Mouse (Mus musculus): ENCODE measurements around the gene L3mbtl1.

Gene L3mbtl1

DNA sequence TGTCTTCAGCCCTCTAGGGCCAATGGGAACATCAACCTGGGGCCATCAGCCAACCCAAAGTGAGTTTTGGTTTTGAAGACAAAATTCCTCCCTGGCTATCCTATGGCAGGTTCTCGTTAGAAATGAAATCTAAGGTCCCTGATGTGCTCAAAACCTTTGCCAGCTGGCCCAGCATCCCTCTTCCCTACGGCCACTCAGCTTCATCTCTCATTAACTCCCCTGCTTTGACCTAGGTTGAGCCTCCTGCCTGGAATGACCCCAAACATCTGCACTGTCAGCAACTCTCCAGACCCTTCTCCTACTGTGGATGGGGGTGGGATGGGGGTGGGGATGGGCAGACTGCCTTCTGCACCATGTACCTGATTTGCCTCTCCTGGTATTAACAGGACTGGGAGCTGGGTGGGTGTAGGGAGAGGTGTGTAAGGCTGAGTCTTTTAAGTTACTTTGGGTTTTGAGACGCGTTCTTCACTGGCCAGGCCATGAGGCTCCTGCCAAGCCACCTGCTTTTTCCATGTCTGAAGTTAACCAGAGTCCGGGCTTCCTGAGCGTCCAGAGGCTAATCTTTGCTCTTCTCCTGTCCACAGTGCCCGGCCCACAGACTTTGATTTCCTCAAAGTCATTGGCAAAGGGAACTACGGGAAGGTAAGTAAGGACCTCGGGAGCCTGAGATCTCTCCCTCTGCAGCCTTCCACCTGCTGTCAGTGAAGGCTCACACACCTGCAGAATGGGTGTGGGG, 50.8 kb downstream of the L3mbtl1 start:
- no peak for DNase-seq (ENCODE audit: low read depth, low spot score)

DNA sequence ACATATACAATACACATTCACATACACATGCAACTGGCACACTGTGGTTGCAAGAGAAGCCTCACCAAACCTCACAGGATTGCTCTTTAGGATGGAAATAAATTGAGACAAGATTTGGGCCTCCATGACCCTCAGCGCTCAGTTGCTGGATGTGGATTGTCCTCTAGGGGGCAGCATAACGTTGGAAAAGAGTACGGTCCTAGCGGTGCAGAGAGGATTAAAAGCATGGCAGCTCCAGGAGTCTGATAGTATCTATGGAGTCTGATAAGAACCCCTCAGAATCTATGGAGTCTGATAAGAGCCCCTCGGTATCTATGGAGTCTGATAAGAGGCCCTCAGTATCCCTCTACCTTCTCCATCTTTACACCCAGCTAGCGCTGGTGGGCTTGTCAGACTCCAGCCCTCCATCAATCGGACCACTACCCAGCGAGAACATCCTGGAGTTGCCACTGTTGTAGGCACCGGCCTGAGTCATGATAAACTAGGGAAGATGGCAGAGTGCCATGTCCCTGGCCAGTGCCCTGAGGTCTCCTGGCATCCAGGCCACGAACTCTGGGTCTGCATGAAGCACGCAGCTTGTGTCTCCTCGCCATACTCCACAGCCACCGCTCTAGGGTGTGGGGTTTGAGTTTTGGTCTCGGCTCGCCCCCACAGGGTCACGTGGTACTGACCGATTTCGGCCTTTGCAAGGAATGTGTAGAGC, 55.4 kb downstream of the L3mbtl1 start:
- DNase-seq (ENCODE audit: low read depth, low spot score), result peak; percentile 73

DNA sequence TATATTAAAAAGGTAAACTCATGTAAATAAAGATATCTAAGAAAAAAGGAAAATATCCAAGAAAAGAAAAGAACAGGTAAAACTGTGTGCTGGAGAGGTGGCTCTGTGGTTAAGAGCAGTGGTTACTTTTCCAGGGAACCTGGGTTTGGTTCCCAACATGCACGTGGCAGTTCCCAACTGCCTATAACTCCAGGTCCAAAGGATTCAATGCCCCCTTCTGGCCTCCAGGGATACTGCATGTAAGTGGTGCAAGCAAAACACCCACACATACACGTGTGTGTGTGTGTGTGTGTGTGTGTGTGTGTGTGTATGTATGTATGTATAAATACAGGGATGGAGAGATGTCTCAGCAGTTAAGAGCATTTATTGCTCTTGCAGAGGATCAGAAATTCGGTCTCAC, 56.5 kb downstream of the L3mbtl1 start:
- DNase-seq (ENCODE audit: low read depth, low spot score), result peak; percentile 46

DNA sequence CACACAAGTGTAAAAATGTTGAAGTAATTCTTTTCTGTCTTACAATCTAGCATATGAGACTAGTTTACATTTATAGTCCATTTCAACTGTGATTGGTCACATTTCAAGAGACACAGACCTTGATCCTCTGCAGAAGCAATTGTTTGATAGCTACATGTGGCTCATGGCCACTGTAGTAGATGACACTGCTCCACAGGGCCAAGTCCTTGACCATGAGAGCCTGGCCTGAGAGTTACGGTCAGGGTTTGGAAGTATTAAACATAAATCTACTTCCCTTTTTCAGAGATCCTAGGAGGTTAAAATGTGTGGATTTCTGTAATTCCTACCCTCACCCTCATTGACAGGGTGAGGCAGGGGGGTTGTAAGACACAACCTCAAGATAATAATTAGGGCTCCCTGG, 57.8 kb downstream of the L3mbtl1 start:
- no peak for DNase-seq (ENCODE audit: low read depth, low spot score)

DNA sequence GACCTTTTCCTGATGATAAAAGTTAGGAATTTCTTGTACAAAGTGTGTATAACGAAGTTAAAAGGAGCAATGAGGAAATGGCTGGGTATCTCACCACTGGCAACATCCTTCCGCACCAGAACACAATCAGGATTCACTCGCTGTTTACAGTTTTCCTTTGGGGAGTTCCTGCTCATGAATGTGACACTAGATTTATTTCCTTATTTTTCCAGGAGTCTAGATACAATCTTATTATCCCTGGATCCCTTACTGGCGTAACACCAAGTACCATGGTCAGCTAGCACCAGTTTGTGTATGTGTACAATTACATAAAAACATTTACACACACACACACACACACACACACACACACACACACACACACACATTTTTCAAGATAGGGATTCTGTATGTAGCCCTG, 64.0 kb downstream of the L3mbtl1 start:
- no peak for DNase-seq (ENCODE audit: low read depth, low spot score)

DNA sequence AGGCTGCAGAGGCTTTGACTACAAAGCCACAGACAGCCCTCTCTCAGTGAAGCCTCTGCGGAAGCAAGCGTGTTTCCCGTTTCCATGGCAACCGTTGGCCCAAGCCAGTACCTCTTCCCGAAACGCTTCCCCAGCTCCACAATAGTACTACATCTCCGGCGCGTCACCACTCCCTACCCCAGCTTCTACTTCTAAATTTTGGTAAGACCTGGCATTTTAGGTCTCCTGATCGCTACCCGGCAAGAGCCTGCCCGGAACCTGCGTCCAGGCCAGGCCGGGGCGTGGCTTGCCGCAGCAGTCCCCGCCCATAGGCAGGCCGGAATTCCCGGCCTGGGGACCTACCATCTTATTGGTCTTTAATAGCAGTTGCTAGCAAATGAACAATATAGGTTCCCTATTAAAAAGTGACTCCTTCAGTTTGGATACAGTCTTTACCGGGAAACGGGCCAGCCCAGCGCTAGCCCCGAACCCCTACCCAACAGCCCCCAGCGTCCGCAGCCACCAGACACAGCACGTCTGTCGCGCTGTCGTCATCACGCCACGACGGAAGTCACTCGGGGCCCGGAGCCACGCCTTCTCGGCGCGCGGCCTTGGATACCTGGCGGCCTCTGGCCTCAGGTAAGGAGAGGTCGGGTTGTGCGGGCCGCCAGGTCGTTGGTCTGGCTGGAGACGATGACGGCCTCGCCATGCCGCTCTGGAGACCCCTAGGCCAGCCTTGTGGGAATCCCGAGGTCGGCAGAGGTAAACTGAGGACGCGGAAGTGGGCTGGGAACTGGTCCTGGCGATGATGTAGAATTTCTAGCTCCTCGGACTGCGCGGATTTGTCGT, 73.9 kb downstream of the L3mbtl1 start, which contains the start of gene Ift52:
Gene Ift52 (plus strand): TSS at position 439 of the 828 bp plus-strand sequence.
- DNase-seq (ENCODE audit: low read depth, low spot score), result peak; percentile 85
